Mouse (Mus musculus) stomach, embryonic 16.5 days (tissue): ENCODE measurements around the gene Cacng1. TPM values are rescaled to one million over a fixed set of nuclear protein-coding genes. Genes with fewer than 3 reads are reported as not detected.

Experiments
- ATAC-seq: fragments of 200-750 bp; cut with Nextera tagmentation; 2 replicates; pipeline ENCODE4 v1.8.0; 2017; ENCODE audit warnings: moderate number of reproducible peaks, moderate TSS enrichment; ENCODE audit not compliant: insufficient read depth, low FRiP score
- H3K27ac ChIP-seq: fragments of 300-500 bp; sonication (generic); 2 replicates; pipeline ENCODE4 v1.5.1; 2014; ENCODE audit warnings: low read length
- H3K27me3 ChIP-seq: fragments of 300-500 bp; sonication (generic); 2 replicates; pipeline ENCODE4 v1.6.1; 2014; ENCODE audit warnings: low read length, control low read depth, mixed read lengths; ENCODE audit not compliant: control insufficient read depth, insufficient read depth
- H3K36me3 ChIP-seq: fragments of 300-500 bp; sonication (generic); 2 replicates; pipeline ENCODE4 v1.6.1; 2014; ENCODE audit warnings: low read length; ENCODE audit not compliant: control insufficient read depth, insufficient read depth
- H3K4me1 ChIP-seq: fragments of 300-500 bp; sonication (generic); 2 replicates; pipeline ENCODE4 v1.6.1; 2014; ENCODE audit warnings: low read length, control low read depth, mixed read lengths; ENCODE audit not compliant: control insufficient read depth, insufficient read depth
- H3K4me2 ChIP-seq: fragments of 300-500 bp; sonication (generic); 2 replicates; pipeline ENCODE4 v1.6.1; 2014; ENCODE audit warnings: low read depth, low read length, mixed read lengths
- H3K4me3 ChIP-seq: fragments of 300-500 bp; sonication (generic); replicated peaks from 2 replicates; pipeline ENCODE4 v1.5.1; 2014; ENCODE audit warnings: mild to moderate bottlenecking, low read length
- H3K9ac ChIP-seq: fragments of 300-500 bp; sonication (generic); 2 replicates; pipeline ENCODE4 v1.6.1; 2014; ENCODE audit warnings: low read length
- H3K9me3 ChIP-seq: fragments of 300-500 bp; sonication (generic); replicated peaks from 2 replicates; pipeline ENCODE4 v1.6.1; 2016; ENCODE audit warnings: low read length, control low read depth; ENCODE audit not compliant: control insufficient read depth
- WGBS: fragments of 180-500 bp; shearing (Covaris S2); extraction: QIAGEN DNeasy Blood & Tissue Kit; methylation state at CpG from one replicate; pipeline ENCODE4 v1.1.7; 2014; 5-methylcytosine and 5-hydroxymethylcytosine counted together
- polyA plus RNA-seq: library from polyadenylated mRNA; unstranded; fragments of >200 nt; fragmentation: Nextera tagmentation; extraction: Ambion mirVana; gene quantifications from 2 replicates; pipeline ENCODE4 v1.2.1, GENCODE M21; 2015

The Cacng1 gene
- polyA plus RNA-seq, 1 experiment from 2014 or later, result 8.2 TPM

GRCm38 (mm10) chr11:107693338-107693737, 23.0 kb downstream of the Cacng1 start:
- Histone ChIP-seq H3K4me3 (no peak overlapping the region), H3K4me2 (no peak overlapping the region)
- WGBS, result 69% methylated on average over 6 of the region's 6 CpGs

GRCm38 (mm10) chr11:107691569-107691968, 24.8 kb downstream of the Cacng1 start:
- H3K4me1 ChIP-seq, result no peaks in the 10 kb centered on the region
- H3K36me3 ChIP-seq, result peaks cover 1% of the 10 kb centered on the region; the same call in 1 of the 2 replicates
- no peaks in the 10 kb centered on the region for H3K9me3 ChIP-seq
- no peak for ATAC-seq
- no peak overlapping the region for H3K27ac ChIP-seq
- H3K27me3 ChIP-seq, result no peaks in the 10 kb centered on the region
- H3K9ac ChIP-seq, result no peak overlapping the region
- 68% methylated on average over 8 of the region's 8 CpGs for WGBS
- no peak overlapping the region for H3K4me3 ChIP-seq
- no peak overlapping the region for H3K4me2 ChIP-seq

More at GRCm38 (mm10) chr11:107693338-107693737, 23.0 kb downstream of the Cacng1 start:
- no peak overlapping the region for H3K9ac ChIP-seq
- H3K27ac ChIP-seq, result no peak overlapping the region
- ATAC-seq, result no peak
- no peaks in the 10 kb centered on the region for H3K36me3 ChIP-seq
- no peaks in the 10 kb centered on the region for H3K4me1 ChIP-seq
- H3K27me3 ChIP-seq, result no peaks in the 10 kb centered on the region
- no peaks in the 10 kb centered on the region; the same call in 1 of the 2 replicates for H3K9me3 ChIP-seq

DNA sequence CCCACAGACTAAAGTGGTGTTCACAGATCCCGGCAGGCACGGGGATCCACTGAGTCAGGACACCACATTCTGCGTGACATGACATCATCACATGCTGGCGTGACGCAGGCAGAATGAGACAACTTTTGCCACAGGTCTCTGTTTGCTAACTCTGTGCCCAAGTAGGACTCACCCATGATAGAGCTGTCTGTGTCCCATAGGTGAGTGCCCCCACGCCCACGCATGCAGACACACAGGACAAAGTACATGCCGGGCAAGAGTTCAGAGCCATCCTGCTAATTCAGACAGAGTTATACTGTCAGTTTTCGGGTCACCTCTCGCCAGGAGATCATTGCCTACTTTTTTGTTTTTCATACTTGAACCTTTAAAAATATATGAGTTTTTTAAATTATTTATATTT, 27.8 kb downstream of the Cacng1 start:
- Histone ChIP-seq H3K4me1 (no peaks in the 10 kb centered on the region), H3K4me3 (no peak overlapping the region), H3K36me3 (peaks cover 10% of the 10 kb centered on the region; the same call in 1 of the 2 replicates), H3K27me3 (no peaks in the 10 kb centered on the region), H3K4me2 (no peak overlapping the region), H3K9me3 (no peaks in the 10 kb centered on the region), H3K9ac (no peak overlapping the region), H3K27ac (no peak overlapping the region)
- no peak for ATAC-seq
- WGBS, result 97% methylated on average over 10 of the region's 10 CpGs

GRCm38 (mm10) chr11:107686290-107686689, 30.0 kb downstream of the Cacng1 start:
- H3K9ac ChIP-seq, result no peak overlapping the region
- 82% methylated on average over 20 of the region's 20 CpGs for WGBS
- H3K4me3 ChIP-seq, result no peak overlapping the region
- ATAC-seq, result no peak
- peaks cover 10% of the 10 kb centered on the region; the same call in 1 of the 2 replicates for H3K36me3 ChIP-seq
- H3K27me3 ChIP-seq, result no peaks in the 10 kb centered on the region
- no peaks in the 10 kb centered on the region for H3K9me3 ChIP-seq
- H3K27ac ChIP-seq, result no peak overlapping the region
- no peak overlapping the region for H3K4me2 ChIP-seq
- no peaks in the 10 kb centered on the region for H3K4me1 ChIP-seq

GRCm38 (mm10) chr11:107683544-107684465, 32.5 kb downstream of the Cacng1 start:
- H3K9ac ChIP-seq, result no peak overlapping the region
- ATAC-seq, result no peak
- no peaks in the 10 kb centered on the region for H3K27me3 ChIP-seq
- H3K36me3 ChIP-seq, result peaks cover 10% of the 10 kb centered on the region; the same call in 1 of the 2 replicates
- H3K4me3 ChIP-seq, result no peak overlapping the region
- H3K4me1 ChIP-seq, result no peaks in the 10 kb centered on the region
- H3K9me3 ChIP-seq, result no peaks in the 10 kb centered on the region
- 82% methylated on average over 19 of the region's 19 CpGs for WGBS
- H3K4me2 ChIP-seq, result no peak overlapping the region
- H3K27ac ChIP-seq, result no peak overlapping the region

DNA sequence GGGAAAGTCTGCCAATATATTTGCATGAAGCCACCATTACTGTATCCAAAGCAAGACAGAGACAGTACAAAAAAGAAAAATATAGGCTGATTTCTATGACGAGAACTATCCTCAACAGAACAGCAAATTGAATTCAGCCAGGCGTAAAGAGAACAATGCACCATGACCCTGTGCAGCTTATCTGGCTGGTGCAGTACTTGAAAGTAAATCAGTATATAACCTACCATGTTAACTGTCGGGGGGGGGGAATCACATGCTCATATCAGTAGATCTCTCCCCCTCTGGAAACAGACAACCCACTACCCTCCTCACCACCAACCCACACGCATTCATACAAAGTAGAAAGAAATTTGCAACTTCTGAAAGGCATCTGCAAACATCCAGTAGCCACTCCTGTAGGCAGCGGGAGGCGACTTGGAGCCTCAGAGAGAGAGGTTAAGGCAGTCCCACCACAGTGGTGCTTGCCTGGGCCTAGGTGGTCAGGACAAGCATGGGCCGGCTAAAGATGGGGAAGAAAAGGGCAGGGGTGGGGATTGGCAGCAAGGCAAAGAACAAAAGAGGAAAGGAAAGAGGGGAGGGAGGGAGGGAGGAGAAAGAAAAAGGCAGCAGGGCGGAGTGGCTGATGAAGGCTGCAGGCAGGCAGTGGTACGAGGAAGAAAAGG, 33.5 kb downstream of the Cacng1 start:
- no peak for ATAC-seq
- no peak overlapping the region for H3K9ac ChIP-seq
- no peak overlapping the region for H3K4me2 ChIP-seq
- H3K4me3 ChIP-seq, result no peak overlapping the region
- H3K27ac ChIP-seq, result no peak overlapping the region
- no peaks in the 10 kb centered on the region for H3K4me1 ChIP-seq
- H3K9me3 ChIP-seq, result no peaks in the 10 kb centered on the region
- 78% methylated on average over 9 of the region's 9 CpGs for WGBS
- no peaks in the 10 kb centered on the region for H3K27me3 ChIP-seq
- H3K36me3 ChIP-seq, result peaks cover 10% of the 10 kb centered on the region; the same call in 1 of the 2 replicates

DNA sequence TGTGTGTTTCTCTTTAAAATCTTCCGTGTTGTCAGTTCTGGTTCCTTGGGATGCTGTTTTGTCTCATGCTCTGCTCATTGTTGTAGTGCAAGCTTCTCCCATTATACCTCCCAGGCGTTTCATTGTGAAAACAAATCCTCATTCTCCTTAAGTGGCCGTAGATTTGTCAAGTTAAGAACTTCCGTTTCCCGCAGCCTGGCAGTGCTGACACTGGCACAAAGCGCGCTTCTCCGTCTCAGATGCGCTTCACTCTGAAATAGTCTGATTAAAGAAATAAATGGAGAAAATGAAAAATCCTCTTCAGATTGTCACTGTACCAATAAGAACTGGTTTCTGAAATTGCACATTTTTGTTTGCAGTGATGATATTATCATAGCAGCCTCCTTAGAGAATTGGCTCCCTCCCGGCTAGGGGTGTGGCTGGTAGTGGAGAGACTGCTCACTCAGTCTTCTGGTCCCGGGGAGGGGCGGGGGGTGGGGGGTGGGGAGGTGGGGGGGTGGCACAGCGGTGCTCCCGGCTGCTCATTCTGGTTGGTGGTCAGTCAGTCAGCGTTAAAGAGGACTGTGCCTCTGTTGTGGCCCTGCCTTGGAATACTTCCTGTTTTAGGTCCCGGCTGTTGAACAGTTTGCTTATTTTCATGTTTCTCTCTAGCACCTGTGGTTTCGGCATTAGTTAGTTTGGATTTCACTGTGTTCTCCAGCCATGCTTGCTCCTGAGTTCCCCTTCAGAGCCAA, 39.9 kb downstream of the Cacng1 start:
- H3K9me3 ChIP-seq, result no peaks in the 10 kb centered on the region
- H3K4me3 ChIP-seq, result no peak overlapping the region
- H3K9ac ChIP-seq, result no peak overlapping the region
- H3K36me3 ChIP-seq, result peaks cover 11% of the 10 kb centered on the region
- no peak overlapping the region for H3K4me2 ChIP-seq
- no peak for ATAC-seq
- no peaks in the 10 kb centered on the region for H3K4me1 ChIP-seq
- WGBS, result 67% methylated on average over 17 of the region's 17 CpGs
- H3K27ac ChIP-seq, result no peak overlapping the region
- no peaks in the 10 kb centered on the region for H3K27me3 ChIP-seq

DNA sequence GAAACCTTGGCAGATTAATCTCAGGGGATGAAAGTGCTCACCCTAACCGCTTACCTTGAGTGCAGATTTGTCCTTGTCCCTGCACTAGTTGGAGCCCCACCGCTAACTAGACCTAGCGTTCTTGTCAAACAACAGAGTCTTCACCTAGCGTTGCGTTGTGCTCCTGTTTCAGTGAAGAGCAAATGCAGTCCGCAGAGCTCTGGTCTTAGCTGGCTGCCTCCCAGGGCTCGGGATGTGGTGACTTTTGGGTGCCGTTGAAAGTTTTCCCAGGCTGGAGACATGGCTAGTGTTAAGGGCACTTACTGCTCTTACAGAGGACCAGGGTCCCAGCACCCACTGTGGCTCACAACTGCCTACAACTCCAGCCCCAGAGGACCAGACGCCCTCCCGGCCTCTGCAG, 41.1 kb downstream of the Cacng1 start:
- no peak overlapping the region for H3K4me2 ChIP-seq
- no peaks in the 10 kb centered on the region for H3K9me3 ChIP-seq
- WGBS, result 84% methylated on average over 10 of the region's 10 CpGs
- no peaks in the 10 kb centered on the region for H3K27me3 ChIP-seq
- no peak overlapping the region for H3K27ac ChIP-seq
- no peak overlapping the region for H3K9ac ChIP-seq
- peaks cover 13% of the 10 kb centered on the region for H3K36me3 ChIP-seq
- no peak overlapping the region for H3K4me3 ChIP-seq
- no peaks in the 10 kb centered on the region for H3K4me1 ChIP-seq
- ATAC-seq, result no peak
